Mouse (Mus musculus) kidney, adult 2 months (tissue): ENCODE results near the gene Il17rc. TPM values are rescaled to one million over a fixed set of nuclear protein-coding genes. Genes with fewer than 3 reads are reported as not detected.
A peak's percentile ranks its signal among the peaks of the same experiment; 100 is the strongest.

Experiments used
- DNase-seq: peaks from one replicate; pipeline ENCODE4 v3.0.0; 2021
- H3K27ac ChIP-seq: fragments of 200-500 bp; 2 replicates; pipeline ENCODE4 v1.5.1; 2012; ENCODE audit warnings: low read depth, low read length, control low read depth, inconsistent platforms; ENCODE audit not compliant: insufficient read depth
- H3K27me3 ChIP-seq: fragments of 200-500 bp; replicated peaks from 2 replicates; pipeline ENCODE4 v1.6.1; 2012; ENCODE audit warnings: mild to moderate bottlenecking, moderate library complexity, low read length, inconsistent platforms; ENCODE audit not compliant: control insufficient read depth, insufficient read depth
- H3K36me3 ChIP-seq: fragments of 200-500 bp; 2 replicates; pipeline ENCODE4 v1.6.1; 2012; ENCODE audit warnings: mild to moderate bottlenecking, moderate library complexity, low read length, inconsistent platforms; ENCODE audit not compliant: control insufficient read depth, insufficient read depth
- H3K4me1 ChIP-seq: fragments of 200-500 bp; 2 replicates; pipeline ENCODE4 v1.6.1; 2011; ENCODE audit warnings: low read length; ENCODE audit not compliant: control insufficient read depth, insufficient read depth
- H3K4me3 ChIP-seq: fragments of 200-500 bp; 2 replicates; pipeline ENCODE4 v1.5.1; 2011; ENCODE audit warnings: mild to moderate bottlenecking, low read depth, low read length, control low read depth; ENCODE audit not compliant: insufficient read depth
- CTCF ChIP-seq: fragments of 200-500 bp; conservative IDR thresholded peaks from 2 replicates; pipeline ENCODE4 v1.5.1; 2011; ENCODE audit warnings: low read depth, mild to moderate bottlenecking, control low read depth, low read length, moderate library complexity, mixed read lengths; ENCODE audit not compliant: insufficient read depth, insufficient read length
- POLR2A ChIP-seq: fragments of 200-500 bp; IDR thresholded peaks from one replicate; pipeline ENCODE4 v1.6.1; 2011; ENCODE audit warnings: low read depth, low read length, control low read depth
- WGBS: fragments of 180-500 bp; shearing (Covaris S2); methylation state at CpG from one replicate; pipeline ENCODE4 v1.1.7; 2018; 5-methylcytosine and 5-hydroxymethylcytosine counted together
- polyA plus RNA-seq: library from polyadenylated mRNA; depleted of rRNA; stranded (reverse); fragments of >200 nt; gene quantifications from 2 replicates; pipeline ENCODE4 v1.2.3, GENCODE M21; 2012

Gene Il17rc
- polyA plus RNA-seq, 1 experiment = 37.6 TPM

DNA sequence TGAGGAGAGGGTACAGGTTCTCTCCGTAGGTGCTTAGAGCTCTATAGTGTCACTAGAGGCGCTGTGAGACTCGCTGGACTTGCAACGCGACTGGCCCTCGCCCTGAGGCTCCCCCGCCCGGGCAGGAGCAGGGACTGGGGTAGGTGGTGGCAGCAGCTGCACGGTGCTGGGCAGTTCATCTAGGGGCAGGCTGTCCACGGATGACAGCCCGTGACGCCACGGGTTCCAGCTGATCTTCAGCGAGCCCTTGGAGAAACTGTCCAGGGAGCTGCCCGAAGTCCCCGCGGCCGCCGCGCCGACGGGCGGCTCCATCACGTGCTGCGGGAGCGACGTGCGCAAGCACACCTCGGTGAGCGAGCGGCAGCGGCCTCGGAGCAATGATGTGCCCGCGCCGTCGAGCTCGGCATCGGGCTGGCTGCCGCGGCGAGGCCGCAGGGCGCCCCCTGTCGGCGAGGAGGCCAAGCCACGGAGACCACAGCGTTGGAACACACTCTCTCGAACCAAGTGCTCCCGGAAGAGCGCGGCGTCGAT lies 23.1 kb downstream of the Il17rc start:
- WGBS = 2% methylated on average over 54 of the region's 54 CpGs
- Histone ChIP-seq H3K4me3 (peak overlapping the region; percentile 52), H3K36me3 (no peaks in the 10 kb centered on the region; the same call in 1 of the 2 replicates), H3K27ac (no peak overlapping the region; the same call in 1 of the 2 replicates), H3K4me1 (no peaks in the 10 kb centered on the region), H3K27me3 (no peaks in the 10 kb centered on the region)
- peak; percentile 85 for DNase-seq
- TF ChIP-seq CTCF (peak; percentile 74), POLR2A (no peak)

GRCm38 (mm10) chr6:113495071-113495675 lies 23.9 kb downstream of the Il17rc start:
- Histone ChIP-seq H3K36me3 (no peaks in the 10 kb centered on the region), H3K4me1 (no peaks in the 10 kb centered on the region), H3K27ac (no peak overlapping the region), H3K4me3 (peak overlapping the region; percentile 52; the same call in 1 of the 2 replicates), H3K27me3 (no peaks in the 10 kb centered on the region)
- 54% methylated on average over 28 of the region's 28 CpGs for WGBS
- TF ChIP-seq POLR2A (no peak), CTCF (no peak)
- no peak for DNase-seq

DNA sequence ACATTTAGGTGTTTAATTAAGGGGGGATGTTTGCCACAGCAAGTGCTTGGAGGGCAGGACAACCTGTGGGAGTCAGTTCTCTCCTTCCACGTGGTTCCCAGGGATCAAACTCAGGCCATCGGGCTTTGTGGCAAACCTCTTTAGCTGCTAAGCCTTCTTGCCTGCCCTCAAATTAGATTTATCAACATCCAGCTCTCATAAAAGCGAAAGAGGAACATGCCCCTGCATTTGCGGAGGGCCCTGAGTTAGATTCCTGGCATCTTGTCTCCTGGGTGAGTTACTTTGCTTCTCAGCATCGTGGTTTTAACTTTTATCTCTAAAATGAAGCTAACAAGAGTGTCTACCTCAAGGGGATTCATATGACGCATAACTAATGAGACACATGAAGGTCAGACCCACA lies 28.1 kb downstream of the Il17rc start:
- H3K27me3 ChIP-seq = no peaks in the 10 kb centered on the region
- no peak for DNase-seq
- no peak overlapping the region for H3K4me3 ChIP-seq
- H3K27ac ChIP-seq = no peak overlapping the region
- 68% methylated on average over 6 of the region's 6 CpGs for WGBS
- H3K4me1 ChIP-seq = no peaks in the 10 kb centered on the region
- H3K36me3 ChIP-seq = no peaks in the 10 kb centered on the region
- TF ChIP-seq CTCF (no peak), POLR2A (no peak)

- Histone ChIP-seq H3K4me3 (no peak within 1 kb of the TSS), H3K27ac (no peak within 1 kb of the TSS), H3K4me1 (no peaks in the 10 kb centered on the region), H3K36me3 (no peaks in the 10 kb centered on the region), H3K27me3 (no peaks in the 10 kb centered on the region)
- TF ChIP-seq POLR2A (no peak), CTCF (no peak)
- DNase-seq = no peak
- 4% methylated on average over 32 of the region's 32 CpGs for WGBS
Observed at GRCm38 (mm10) chr6:113501388-113502084, 30.3 kb downstream of the Il17rc start, which contains the start of gene Prrt3. TSS of gene Prrt3 (minus strand) at chr6:113501931.

DNA sequence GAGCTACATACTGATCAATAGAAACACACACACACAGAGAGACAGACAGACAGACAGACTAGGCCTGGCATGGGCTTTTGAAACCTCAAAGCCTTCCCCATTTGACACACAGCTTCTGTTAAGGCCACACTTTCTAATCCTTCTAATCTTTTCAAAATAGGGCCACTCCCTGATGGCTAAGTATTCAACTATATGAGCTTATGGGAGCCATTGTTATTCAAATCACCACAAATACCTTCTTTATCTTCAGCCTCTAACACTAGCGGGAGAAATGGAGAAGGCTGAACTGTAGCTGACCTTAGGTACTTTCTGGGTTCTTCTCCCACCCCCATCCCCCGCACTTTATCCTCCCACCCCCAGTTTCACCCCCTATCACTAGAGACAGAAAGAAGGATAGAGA lies 31.6 kb downstream of the Il17rc start:
- no peak for TF ChIP-seq POLR2A
- no peak for TF ChIP-seq CTCF
- H3K36me3 ChIP-seq = no peaks in the 10 kb centered on the region
- no peaks in the 10 kb centered on the region for H3K27me3 ChIP-seq
- no peak overlapping the region for H3K4me3 ChIP-seq
- no peak for DNase-seq
- whole genome bisulfite sequencing = 85% methylated on average over 2 of the region's 2 CpGs
- H3K27ac ChIP-seq = no peak overlapping the region
- H3K4me1 ChIP-seq = no peaks in the 10 kb centered on the region

DNA sequence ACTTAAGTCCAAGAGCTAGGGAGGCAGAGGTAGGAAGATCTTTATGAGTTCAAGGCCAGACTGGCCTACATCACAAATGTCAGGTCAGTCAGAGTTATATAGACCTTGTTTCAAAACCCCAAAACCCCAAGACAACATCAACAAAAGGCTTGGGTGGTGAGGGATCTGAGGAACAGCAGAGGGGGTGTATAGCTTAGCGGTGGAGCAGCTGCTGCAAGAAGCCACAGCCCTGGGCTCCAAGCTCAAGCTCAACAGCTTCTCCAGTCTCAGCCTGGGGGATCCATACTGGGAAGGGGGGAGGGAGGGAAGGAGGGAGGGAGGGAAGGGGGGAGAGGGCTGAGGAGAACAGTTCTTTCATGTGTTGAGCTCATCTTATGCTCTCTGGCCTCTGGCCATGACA lies 34.5 kb downstream of the Il17rc start:
- H3K4me1 ChIP-seq = no peaks in the 10 kb centered on the region
- H3K27ac ChIP-seq = no peak overlapping the region
- no peaks in the 10 kb centered on the region for H3K27me3 ChIP-seq
- no peak overlapping the region for H3K4me3 ChIP-seq
- no peaks in the 10 kb centered on the region for H3K36me3 ChIP-seq
- no peak for TF ChIP-seq CTCF
- no peak for TF ChIP-seq POLR2A
- no peak for DNase-seq
- WGBS = 80% methylated on average over 1 of the region's 1 CpGs

DNA sequence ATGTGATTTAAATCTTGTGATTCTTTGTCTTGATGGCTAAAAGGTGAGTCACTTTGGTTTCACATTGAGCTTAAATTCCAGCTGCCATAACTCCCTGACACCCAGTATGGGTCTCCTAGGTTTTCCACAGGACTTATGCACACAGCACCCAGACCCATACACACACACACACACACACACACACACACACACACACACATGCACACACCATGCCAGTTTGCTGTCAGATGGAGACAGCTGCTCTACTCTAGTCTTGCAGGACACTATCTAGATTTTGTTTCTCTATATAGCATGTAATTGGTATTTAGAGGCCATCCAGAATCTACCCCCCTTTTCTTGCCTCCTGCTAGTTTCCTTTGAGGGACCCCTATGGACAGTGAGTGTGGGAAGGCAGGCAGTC lies 35.9 kb downstream of the Il17rc start:
- Histone ChIP-seq H3K27ac (no peak overlapping the region), H3K36me3 (no peaks in the 10 kb centered on the region)
- TF ChIP-seq CTCF = no peak
- no peak for TF ChIP-seq POLR2A

More for the DNA sequence above, 35.9 kb downstream of the Il17rc start:
- no peak overlapping the region for H3K4me3 ChIP-seq
- no peaks in the 10 kb centered on the region for H3K4me1 ChIP-seq
- no peaks in the 10 kb centered on the region for H3K27me3 ChIP-seq
- no peak for DNase-seq
